Mouse (Mus musculus): ENCODE data around the gene Ipcef1. TPM values are rescaled to one million over a fixed set of nuclear protein-coding genes. Genes with fewer than 3 reads are reported as not detected.

The Ipcef1 gene
- polyA plus RNA-seq, 1 experiment from 2014 or later: 0.19 TPM

- Histone ChIP-seq H3K9ac (no peak overlapping the region), H3K9me3 (no peaks in the 10 kb centered on the region), H3K27ac (no peak overlapping the region), H3K27me3 (no peaks in the 10 kb centered on the region), H3K4me2 (replicated peaks) (no peak overlapping the region), H3K36me3 (no peaks in the 10 kb centered on the region), H3K4me1 (peaks cover 8% of the 10 kb centered on the region; the same call in 1 of the 2 replicates), H3K4me3 (no peak overlapping the region)
- WGBS: 72% methylated on average over 9 of the region's 9 CpGs
- no peak for ATAC-seq (ENCODE audit: low FRiP score, low read depth)
Observed at GRCm38 (mm10) chr10:7063752-7064457, 11.6 kb upstream of the Ipcef1 start.

DNA sequence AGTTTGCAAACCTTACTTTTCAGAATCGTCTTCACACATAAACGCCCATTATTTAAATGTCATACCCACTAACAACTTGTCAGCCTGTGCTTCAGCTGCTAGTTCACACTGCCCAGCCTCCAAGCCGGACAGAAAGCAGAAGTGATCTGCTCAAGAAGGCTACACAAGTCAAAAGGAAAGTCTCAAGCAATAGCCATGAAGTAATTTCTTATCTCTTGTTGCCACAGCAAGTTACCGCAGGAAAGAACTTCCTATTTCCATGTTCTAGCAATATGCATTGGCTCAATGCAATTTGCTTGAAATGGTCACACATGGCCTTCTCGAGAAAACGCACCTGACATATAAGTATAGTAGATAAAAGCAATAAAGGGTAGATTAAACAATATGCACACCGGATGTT, 10.7 kb upstream of the Ipcef1 start:
- WGBS: 85% methylated on average over 7 of the region's 7 CpGs
- H3K36me3 ChIP-seq: no peaks in the 10 kb centered on the region

DNA sequence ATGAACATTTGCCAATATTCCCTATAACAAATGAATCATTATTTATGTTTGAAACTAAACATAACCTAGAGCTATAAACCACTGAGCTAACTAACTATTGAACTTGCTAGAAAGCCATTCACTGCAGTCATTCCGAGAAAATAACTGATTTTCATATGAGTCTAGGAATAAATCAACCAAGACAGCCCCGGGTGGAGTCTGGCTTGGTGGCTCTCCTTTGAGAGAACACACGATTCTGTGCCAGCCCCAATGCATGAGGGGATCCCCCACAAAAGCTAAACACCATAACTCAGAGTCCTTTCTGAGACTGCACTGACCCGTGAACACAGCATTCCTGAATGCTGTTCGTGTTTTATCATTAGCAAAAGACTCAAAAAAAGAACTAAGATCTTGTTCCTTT, 8.0 kb upstream of the Ipcef1 start:
- H3K36me3 ChIP-seq: no peaks in the 10 kb centered on the region
- H3K4me2 ChIP-seq (replicated peaks): no peak overlapping the region
- no peaks in the 10 kb centered on the region for H3K9me3 ChIP-seq
- peaks cover 8% of the 10 kb centered on the region; the same call in 1 of the 2 replicates for H3K4me1 ChIP-seq
- H3K27ac ChIP-seq: no peak overlapping the region
- H3K9ac ChIP-seq: no peak overlapping the region
- ATAC-seq (ENCODE audit: low FRiP score, low read depth): no peak
- WGBS: 77% methylated on average over 5 of the region's 5 CpGs
- H3K27me3 ChIP-seq: no peaks in the 10 kb centered on the region
- H3K4me3 ChIP-seq: no peak overlapping the region

More for the DNA sequence above, 10.7 kb upstream of the Ipcef1 start:
- H3K4me3 ChIP-seq: no peak overlapping the region
- no peak overlapping the region for H3K9ac ChIP-seq
- no peak overlapping the region for H3K4me2 ChIP-seq (replicated peaks)
- no peak overlapping the region for H3K27ac ChIP-seq
- H3K4me1 ChIP-seq: peaks cover 8% of the 10 kb centered on the region; the same call in 1 of the 2 replicates
- ATAC-seq (ENCODE audit: low FRiP score, low read depth): no peak
- no peaks in the 10 kb centered on the region for H3K9me3 ChIP-seq
- H3K27me3 ChIP-seq: no peaks in the 10 kb centered on the region

DNA sequence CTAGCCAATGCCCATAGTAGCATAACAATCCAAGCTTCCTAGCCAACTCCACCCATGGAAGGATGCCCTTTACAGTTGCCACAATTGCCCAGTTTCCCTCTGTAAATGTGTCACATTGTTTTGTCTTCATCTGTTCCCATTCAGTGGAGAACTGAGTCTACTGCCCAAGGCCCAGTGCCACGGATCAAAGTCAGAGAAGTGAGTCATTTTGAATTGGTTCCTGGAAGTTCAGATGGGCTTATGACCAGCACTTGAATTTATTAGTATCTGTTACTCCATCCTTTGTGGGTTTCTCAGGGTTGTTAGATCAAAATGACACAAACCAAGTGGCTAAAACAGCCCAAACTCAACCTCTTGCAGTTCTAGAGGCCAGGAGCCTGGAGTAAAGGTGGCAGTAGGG, 5.3 kb upstream of the Ipcef1 start:
- H3K4me2 ChIP-seq (replicated peaks): no peak overlapping the region
- H3K4me3 ChIP-seq: no peak overlapping the region
- H3K4me1 ChIP-seq: peaks cover 2% of the 10 kb centered on the region; the same call in 1 of the 2 replicates
- WGBS: 81% methylated on average over 1 of the region's 1 CpGs
- H3K9me3 ChIP-seq: no peaks in the 10 kb centered on the region
- no peaks in the 10 kb centered on the region for H3K36me3 ChIP-seq
- ATAC-seq (ENCODE audit: low FRiP score, low read depth): no peak
- no peaks in the 10 kb centered on the region for H3K27me3 ChIP-seq
- no peak overlapping the region for H3K9ac ChIP-seq
- H3K27ac ChIP-seq: no peak overlapping the region

- Histone ChIP-seq H3K9me3 (no peaks in the 10 kb centered on the region), H3K27me3 (no peaks in the 10 kb centered on the region), H3K9ac (no peak overlapping the region), H3K4me3 (no peak overlapping the region), H3K4me1 (peaks cover 7% of the 10 kb centered on the region), H3K27ac (no peak overlapping the region), H3K36me3 (no peaks in the 10 kb centered on the region), H3K4me2 (replicated peaks) (no peak overlapping the region)
- 76% methylated on average over 6 of the region's 6 CpGs for WGBS
- ATAC-seq (ENCODE audit: low FRiP score, low read depth): no peak
Observed at GRCm38 (mm10) chr10:7054560-7055205, 2.4 kb upstream of the Ipcef1 start.

DNA sequence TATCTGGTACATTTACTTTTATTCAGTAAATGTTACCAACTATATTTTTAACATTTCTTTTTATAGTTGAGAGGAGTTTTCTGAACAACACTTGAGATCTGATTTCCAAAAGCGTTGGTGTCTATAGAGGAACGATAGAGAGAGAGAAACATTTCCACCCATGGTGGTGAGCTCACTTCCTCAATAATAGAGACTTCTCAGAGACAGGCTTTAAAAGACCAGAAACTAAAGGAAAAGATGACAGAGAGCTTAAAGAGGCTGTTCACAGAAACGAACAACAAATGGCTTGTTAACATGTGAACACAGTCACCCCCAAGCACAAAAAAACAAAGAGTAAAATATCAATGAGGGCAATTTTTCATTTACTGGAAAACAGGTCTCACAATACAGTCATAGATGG, 2.4 kb downstream of the Ipcef1 start:
- no peaks in the 10 kb centered on the region for H3K9me3 ChIP-seq
- 72% methylated on average over 3 of the region's 3 CpGs for WGBS
- no peak overlapping the region for H3K27ac ChIP-seq
- H3K36me3 ChIP-seq: no peaks in the 10 kb centered on the region
- H3K4me1 ChIP-seq: peaks cover 11% of the 10 kb centered on the region
- no peak for ATAC-seq (ENCODE audit: low FRiP score, low read depth)
- no peak overlapping the region for H3K4me2 ChIP-seq (replicated peaks)
- no peak overlapping the region for H3K9ac ChIP-seq
- no peaks in the 10 kb centered on the region for H3K27me3 ChIP-seq
- no peak overlapping the region for H3K4me3 ChIP-seq

- H3K4me2 ChIP-seq (replicated peaks): no peak overlapping the region
- peaks cover 11% of the 10 kb centered on the region for H3K4me1 ChIP-seq
- no peak overlapping the region for H3K27ac ChIP-seq
- no peak overlapping the region for H3K9ac ChIP-seq
- WGBS: 75% methylated on average over 2 of the region's 2 CpGs
- H3K9me3 ChIP-seq: no peaks in the 10 kb centered on the region
- no peak overlapping the region for H3K4me3 ChIP-seq
- ATAC-seq (ENCODE audit: low FRiP score, low read depth): no peak
- no peaks in the 10 kb centered on the region for H3K36me3 ChIP-seq
- H3K27me3 ChIP-seq: no peaks in the 10 kb centered on the region
Observed at GRCm38 (mm10) chr10:7047919-7048291, 4.4 kb downstream of the Ipcef1 start.

- Histone ChIP-seq H3K36me3 (no peaks in the 10 kb centered on the region), H3K9me3 (no peaks in the 10 kb centered on the region), H3K27ac (no peak overlapping the region), H3K9ac (no peak overlapping the region), H3K4me2 (replicated peaks) (no peak overlapping the region), H3K4me1 (peaks cover 8% of the 10 kb centered on the region), H3K4me3 (no peak overlapping the region), H3K27me3 (no peaks in the 10 kb centered on the region)
- ATAC-seq (ENCODE audit: low FRiP score, low read depth): no peak
- WGBS: 24% methylated on average over 10 of the region's 10 CpGs
Observed at GRCm38 (mm10) chr10:7047288-7047918, 4.9 kb downstream of the Ipcef1 start.

DNA sequence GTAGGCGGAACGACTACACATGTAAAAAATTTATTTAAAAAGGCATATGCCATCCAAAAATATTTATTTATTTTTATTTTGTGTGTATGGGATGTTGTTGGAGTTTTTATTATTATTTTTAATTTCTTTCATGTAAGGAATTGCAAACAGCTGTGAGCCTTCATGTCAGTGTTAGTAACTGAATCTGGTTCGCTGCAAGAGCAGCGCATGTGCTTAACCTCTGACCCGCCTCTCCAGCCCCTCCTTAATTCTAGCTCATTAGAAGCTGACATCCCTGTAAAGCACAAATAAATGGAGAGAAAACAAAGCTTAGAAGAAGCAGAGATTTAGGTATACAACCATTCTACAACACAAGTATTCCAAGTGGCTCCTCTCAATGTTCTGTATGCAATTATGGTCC, 8.4 kb downstream of the Ipcef1 start:
- no peak for ATAC-seq (ENCODE audit: low FRiP score, low read depth)
- no peaks in the 10 kb centered on the region for H3K9me3 ChIP-seq
- H3K27me3 ChIP-seq: no peaks in the 10 kb centered on the region
- WGBS: 61% methylated on average over 5 of the region's 5 CpGs
- no peak overlapping the region for H3K27ac ChIP-seq
- no peaks in the 10 kb centered on the region for H3K36me3 ChIP-seq
- no peak overlapping the region for H3K9ac ChIP-seq
- H3K4me3 ChIP-seq: no peak overlapping the region
- H3K4me1 ChIP-seq: 0 out of 2 replicates have a peak, but pooled peaks cover 5% of the 10 kb centered on the region
- H3K4me2 ChIP-seq (replicated peaks): no peak overlapping the region

DNA sequence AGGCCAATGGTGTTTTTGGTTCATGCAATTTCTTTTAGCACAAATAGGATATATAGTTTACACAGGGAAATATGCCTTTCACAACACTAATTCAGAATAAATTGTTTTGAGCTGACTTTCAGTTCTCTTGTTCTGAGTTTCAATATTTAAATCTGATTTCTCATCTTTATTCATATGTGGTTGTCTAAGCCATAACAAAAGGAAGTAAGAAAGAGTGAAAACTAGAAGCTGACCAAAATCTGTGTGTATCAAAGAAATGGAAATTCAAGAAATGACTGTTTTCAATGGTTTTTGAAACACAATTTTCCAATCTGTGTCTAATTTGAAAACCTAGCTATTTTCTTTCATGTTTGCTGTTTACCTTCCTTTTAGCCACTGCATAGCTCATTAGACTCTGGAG, 11.2 kb downstream of the Ipcef1 start:
- Histone ChIP-seq H3K4me2 (replicated peaks) (no peak overlapping the region), H3K9me3 (no peaks in the 10 kb centered on the region), H3K4me1 (no peaks in the 10 kb centered on the region), H3K4me3 (no peak overlapping the region), H3K36me3 (no peaks in the 10 kb centered on the region), H3K9ac (no peak overlapping the region), H3K27ac (no peak overlapping the region), H3K27me3 (no peaks in the 10 kb centered on the region)
- no peak for ATAC-seq (ENCODE audit: low FRiP score, low read depth)

DNA sequence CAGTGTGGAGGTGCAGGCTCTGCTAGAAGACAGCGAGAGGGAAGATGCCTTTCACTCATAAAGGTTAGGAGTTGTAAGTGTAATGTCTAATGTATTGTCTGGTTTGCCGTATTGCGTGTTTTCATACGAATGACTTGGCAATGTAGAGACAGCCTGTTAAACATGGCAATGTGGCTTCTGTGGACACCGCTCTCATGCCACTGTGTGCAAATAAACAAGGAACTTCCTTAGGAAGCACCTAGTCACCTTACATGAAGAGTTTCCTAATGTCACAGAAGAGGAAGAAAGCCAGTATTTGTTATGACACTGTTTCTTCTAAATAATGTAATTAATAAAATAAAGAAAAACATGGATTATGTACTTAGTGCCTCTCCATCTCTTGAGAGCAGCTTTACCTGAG, 15.1 kb downstream of the Ipcef1 start:
- WGBS: 95% methylated on average over 5 of the region's 5 CpGs
- no peak for ATAC-seq (ENCODE audit: low FRiP score, low read depth)

GRCm38 (mm10) chr10:7035547-7035946, 16.7 kb downstream of the Ipcef1 start:
- no peak overlapping the region for H3K27ac ChIP-seq
- WGBS: 75% methylated on average over 12 of the region's 12 CpGs
- no peaks in the 10 kb centered on the region for H3K36me3 ChIP-seq
- ATAC-seq (ENCODE audit: low FRiP score, low read depth): no peak
- H3K27me3 ChIP-seq: no peaks in the 10 kb centered on the region
- no peak overlapping the region for H3K4me2 ChIP-seq (replicated peaks)
- no peaks in the 10 kb centered on the region for H3K9me3 ChIP-seq
- H3K4me3 ChIP-seq: no peak overlapping the region
- H3K4me1 ChIP-seq: no peaks in the 10 kb centered on the region
- no peak overlapping the region for H3K9ac ChIP-seq

More for the DNA sequence above, 15.1 kb downstream of the Ipcef1 start:
- Histone ChIP-seq H3K27ac (no peak overlapping the region), H3K4me2 (replicated peaks) (no peak overlapping the region), H3K4me3 (no peak overlapping the region), H3K9me3 (no peaks in the 10 kb centered on the region), H3K4me1 (no peaks in the 10 kb centered on the region), H3K36me3 (no peaks in the 10 kb centered on the region), H3K27me3 (no peaks in the 10 kb centered on the region), H3K9ac (no peak overlapping the region)
